15 mouse cellular contexts compared by ENCODE assay signal in the genomic region with DNA sequence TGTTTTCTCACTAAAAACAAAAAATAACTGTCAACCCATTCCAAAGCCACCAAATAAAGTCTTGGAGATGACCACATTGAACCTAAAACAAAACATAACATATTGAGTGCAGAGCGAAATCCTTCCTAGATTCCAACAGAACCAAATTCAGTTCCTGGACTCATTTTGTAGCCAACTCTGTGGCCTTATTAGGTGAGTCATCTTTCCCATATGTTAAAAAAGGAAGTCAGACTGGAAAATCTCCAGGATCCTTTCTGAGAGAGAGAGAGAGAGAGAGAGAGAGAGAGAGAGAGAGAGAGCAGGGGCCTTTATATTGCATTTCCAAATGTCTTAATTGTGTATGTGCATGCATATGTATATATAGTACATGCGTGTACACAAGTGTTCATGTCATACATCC.
DNase-seq lines count a peak whose midpoint lies in the region; ATAC-seq and TF ChIP-seq lines count a peak whose summit lies in the region.
"Had no signal": no experiment of that assay in that cellular context is flagged by ENCODE, and none has a peak within 500 bp of the region (broad histone marks: within the 10 kb centered on the region; RNA-seq: fewer than 3 reads in every experiment).

No protein-coding gene starts in this region.

- H3ac ChIP-seq in C2C12 (ENCODE audit: control insufficient read depth, insufficient read length, low read depth), result no peak overlapping the region

- H3K4me3 ChIP-seq in heart, embryonic 15.5 days, result no peak overlapping the region
- no peak overlapping the region for H3K4me3 ChIP-seq in C2C12 (ENCODE audit: insufficient read depth, poor library complexity, severe bottlenecking)
- H3K4me3 ChIP-seq in intestine, embryonic 16.5 days (ENCODE audit: low read length), result no peak overlapping the region
- H3K4me3 ChIP-seq: liver, embryonic 13.5 days; megakaryocyte, embryonic 14.5 days had no signal

- 68% methylated on average over 2 of the region's 2 CpGs for WGBS in heart, embryonic 15.5 days
- WGBS in intestine, embryonic 16.5 days, result 65% methylated on average over 2 of the region's 2 CpGs

- TF ChIP-seq CTCF in C2C12 (IDR thresholded peaks at IDR 0.05; ENCODE audit: control insufficient read depth, insufficient read depth, insufficient read length), result no peak

- H3K79me3 ChIP-seq in C2C12 (ENCODE audit: low read depth), result no peaks in the 10 kb centered on the region

- no peaks in the 10 kb centered on the region for H3K79me2 ChIP-seq in C2C12 (ENCODE audit: control insufficient read depth, insufficient read depth)

- H3K4me1 ChIP-seq in heart, embryonic 15.5 days (replicated peaks), result peaks cover 13% of the 10 kb centered on the region
- peaks cover 8% of the 10 kb centered on the region for H3K4me1 ChIP-seq in intestine, embryonic 16.5 days (ENCODE audit: control insufficient read depth, insufficient read depth, low read length)
- H3K4me1 ChIP-seq: megakaryocyte, embryonic 14.5 days had no signal

- ATAC-seq in heart, embryonic 15.5 days (replicated peaks; ENCODE audit: insufficient number of reproducible peaks, insufficient read depth, low FRiP score, low read depth), result no peak
- ATAC-seq in intestine, embryonic 16.5 days, result no peak
- ATAC-seq: forebrain, postnatal 0 days; midbrain, embryonic 16.5 days had no signal

- H3K4me2 ChIP-seq in heart, embryonic 15.5 days, result no peak overlapping the region
- no peak overlapping the region for H3K4me2 ChIP-seq in intestine, embryonic 16.5 days (ENCODE audit: low read depth, low read length)
- H3K4me2 ChIP-seq: liver, embryonic 13.5 days had no signal

- no peak for DNase-seq in heart, adult 18-20 months
- peak; percentile 40 for DNase-seq in 3134 (ENCODE audit: extremely low read depth, insufficient read length, low spot score)
- no peak for DNase-seq in adrenal gland, postnatal 25 days
- DNase-seq in adrenal gland, postnatal 4 days (ENCODE audit: low spot score in 2 of 2), result no peak
- DNase-seq: adrenal gland, postnatal 36 days; forebrain, postnatal 0 days; kidney, postnatal 4 days; liver, embryonic 13.5 days; lung, postnatal 10 days; thymus, postnatal 36 days had no signal

- no peaks in the 10 kb centered on the region for H3K9me3 ChIP-seq in heart, embryonic 15.5 days (replicated peaks)
- no peaks in the 10 kb centered on the region for H3K9me3 ChIP-seq in intestine, embryonic 16.5 days (ENCODE audit: control insufficient read depth, low read length)
- H3K9me3 ChIP-seq: liver, embryonic 13.5 days had no signal

- no peaks in the 10 kb centered on the region for H3K27me3 ChIP-seq in heart, embryonic 15.5 days
- no peaks in the 10 kb centered on the region for H3K27me3 ChIP-seq in C2C12 (ENCODE audit: control insufficient read depth, insufficient read depth, insufficient read length)
- H3K27me3 ChIP-seq in intestine, embryonic 16.5 days (replicated peaks; ENCODE audit: control insufficient read depth, insufficient read depth, low read length), result no peaks in the 10 kb centered on the region
- H3K27me3 ChIP-seq: liver, embryonic 13.5 days had no signal

- H3K9ac ChIP-seq in heart, embryonic 15.5 days, result no peak overlapping the region
- no peak overlapping the region for H3K9ac ChIP-seq in intestine, embryonic 16.5 days (ENCODE audit: low read depth, low read length)
- H3K9ac ChIP-seq: forebrain, postnatal 0 days; liver, embryonic 13.5 days had no signal

- H3K27ac ChIP-seq in heart, embryonic 15.5 days, result peak overlapping the region; percentile 49
- H3K27ac ChIP-seq in intestine, embryonic 16.5 days (ENCODE audit: low read length), result peak overlapping the region; percentile 78
- H3K27ac ChIP-seq: liver, embryonic 13.5 days had no signal

- H3K36me3 ChIP-seq in heart, embryonic 15.5 days, result no peaks in the 10 kb centered on the region
- H3K36me3 ChIP-seq in C2C12 (ENCODE audit: control insufficient read depth, insufficient read depth), result no peaks in the 10 kb centered on the region
- no peaks in the 10 kb centered on the region for H3K36me3 ChIP-seq in intestine, embryonic 16.5 days (ENCODE audit: control insufficient read depth, insufficient read depth, low read length)
- H3K36me3 ChIP-seq: liver, embryonic 13.5 days had no signal

TF ChIP-seq in C2C12, 6 proteins besides CTCF, POLR2A, EP300 and RAD21:
- TF ChIP-seq FOSL1 (IDR thresholded peaks at IDR 0.05; ENCODE audit: insufficient read depth, low read length, poor library complexity, severe bottlenecking) (peak; percentile 28), MAX (IDR thresholded peaks at IDR 0.05) (no peak), MYOD1 (IDR thresholded peaks at IDR 0.05; ENCODE audit: control insufficient read depth, insufficient read length, low read depth) (no peak), MYOG (IDR thresholded peaks at IDR 0.05; ENCODE audit: control insufficient read depth, extremely low read depth, insufficient read length) (no peak), USF1 (IDR thresholded peaks at IDR 0.05; ENCODE audit: low read depth) (no peak), CEBPB (IDR thresholded peaks at IDR 0.05; ENCODE audit: low read depth) (no peak)
